Mouse (Mus musculus): ENCODE measurements around the gene Pjvk. TPM values are rescaled to one million over a fixed set of nuclear protein-coding genes. Genes with fewer than 3 reads are reported as not detected.

Gene Pjvk
- total RNA-seq, 1 experiment from 2014 or later: not detected

GRCm38 (mm10) chr2:76655444-76655843 is 7.2 kb downstream of the Pjvk start:
- no peak for ATAC-seq (replicated peaks in 1 of 2; ENCODE audit: insufficient read depth in 1 of 2, low FRiP score in 2 of 2, low TSS enrichment in 1 of 2, low read depth in 1 of 2, poor library complexity in 2 of 2, severe bottlenecking in 2 of 2)

GRCm38 (mm10) chr2:76655982-76656381 is 7.7 kb downstream of the Pjvk start:
- no peak; a peak in 1 of 4 replicates for ATAC-seq (replicated peaks in 1 of 2; ENCODE audit: insufficient read depth in 1 of 2, low FRiP score in 2 of 2, low TSS enrichment in 1 of 2, low read depth in 1 of 2, poor library complexity in 2 of 2, severe bottlenecking in 2 of 2)

- no peak; a peak in 1 of 4 replicates for ATAC-seq (replicated peaks in 1 of 2; ENCODE audit: insufficient read depth in 1 of 2, low FRiP score in 2 of 2, low TSS enrichment in 1 of 2, low read depth in 1 of 2, poor library complexity in 2 of 2, severe bottlenecking in 2 of 2)
Observed at GRCm38 (mm10) chr2:76658551-76658950, 10.3 kb downstream of the Pjvk start.

- ATAC-seq (replicated peaks in 1 of 2; ENCODE audit: insufficient read depth in 1 of 2, low FRiP score in 2 of 2, low TSS enrichment in 1 of 2, low read depth in 1 of 2, poor library complexity in 2 of 2, severe bottlenecking in 2 of 2): no peak
Observed at GRCm38 (mm10) chr2:76659419-76659818, 11.1 kb downstream of the Pjvk start.

- no peak for ATAC-seq (replicated peaks in 1 of 2; ENCODE audit: insufficient read depth in 1 of 2, low FRiP score in 2 of 2, low TSS enrichment in 1 of 2, low read depth in 1 of 2, poor library complexity in 2 of 2, severe bottlenecking in 2 of 2)
Observed at GRCm38 (mm10) chr2:76665531-76665930, 17.3 kb downstream of the Pjvk start.

- no peak for ATAC-seq (replicated peaks in 1 of 2; ENCODE audit: insufficient read depth in 1 of 2, low FRiP score in 2 of 2, low TSS enrichment in 1 of 2, low read depth in 1 of 2, poor library complexity in 2 of 2, severe bottlenecking in 2 of 2)
Observed at GRCm38 (mm10) chr2:76667200-76667599, 18.9 kb downstream of the Pjvk start.

- ATAC-seq (replicated peaks in 1 of 2; ENCODE audit: insufficient read depth in 1 of 2, low FRiP score in 2 of 2, low TSS enrichment in 1 of 2, low read depth in 1 of 2, poor library complexity in 2 of 2, severe bottlenecking in 2 of 2): no peak
Observed at GRCm38 (mm10) chr2:76671641-76672040, 23.4 kb downstream of the Pjvk start.

GRCm38 (mm10) chr2:76672134-76672745 is 24.0 kb downstream of the Pjvk start:
- ATAC-seq (replicated peaks in 1 of 2; ENCODE audit: insufficient read depth in 1 of 2, low FRiP score in 2 of 2, low TSS enrichment in 1 of 2, low read depth in 1 of 2, poor library complexity in 2 of 2, severe bottlenecking in 2 of 2): no peak

- peak; percentile 89 to 90 for ATAC-seq (replicated peaks in 1 of 2; ENCODE audit: insufficient read depth in 1 of 2, low FRiP score in 2 of 2, low TSS enrichment in 1 of 2, low read depth in 1 of 2, poor library complexity in 2 of 2, severe bottlenecking in 2 of 2)
Observed at GRCm38 (mm10) chr2:76672966-76673392, 24.7 kb downstream of the Pjvk start, which contains the start of gene Fkbp7. Gene Fkbp7 (minus strand): TSS chr2:76673116.

GRCm38 (mm10) chr2:76673472-76674081 is 25.3 kb downstream of the Pjvk start:
- peak; percentile 43 to 60; a peak in 3 of 4 replicates for ATAC-seq (replicated peaks in 1 of 2; ENCODE audit: insufficient read depth in 1 of 2, low FRiP score in 2 of 2, low TSS enrichment in 1 of 2, low read depth in 1 of 2, poor library complexity in 2 of 2, severe bottlenecking in 2 of 2)

GRCm38 (mm10) chr2:76674725-76675427 is 26.6 kb downstream of the Pjvk start, which contains the start of gene Plekha3:
Gene Plekha3 (plus strand): TSS chr2:76675281.
- ATAC-seq (replicated peaks in 1 of 2; ENCODE audit: insufficient read depth in 1 of 2, low FRiP score in 2 of 2, low TSS enrichment in 1 of 2, low read depth in 1 of 2, poor library complexity in 2 of 2, severe bottlenecking in 2 of 2): peak; percentile 13 to 48; a peak in 3 of 4 replicates

- ATAC-seq (replicated peaks in 1 of 2; ENCODE audit: insufficient read depth in 1 of 2, low FRiP score in 2 of 2, low TSS enrichment in 1 of 2, low read depth in 1 of 2, poor library complexity in 2 of 2, severe bottlenecking in 2 of 2): no peak
Observed at GRCm38 (mm10) chr2:76675451-76675850, 27.2 kb downstream of the Pjvk start.

- no peak for ATAC-seq (replicated peaks in 1 of 2; ENCODE audit: insufficient read depth in 1 of 2, low FRiP score in 2 of 2, low TSS enrichment in 1 of 2, low read depth in 1 of 2, poor library complexity in 2 of 2, severe bottlenecking in 2 of 2)
Observed at GRCm38 (mm10) chr2:76675949-76676348, 27.7 kb downstream of the Pjvk start.

- no peak for ATAC-seq (replicated peaks in 1 of 2; ENCODE audit: insufficient read depth in 1 of 2, low FRiP score in 2 of 2, low TSS enrichment in 1 of 2, low read depth in 1 of 2, poor library complexity in 2 of 2, severe bottlenecking in 2 of 2)
Observed at GRCm38 (mm10) chr2:76676401-76677226, 28.3 kb downstream of the Pjvk start.

GRCm38 (mm10) chr2:76682301-76682700 is 34.0 kb downstream of the Pjvk start:
- no peak for ATAC-seq (replicated peaks in 1 of 2; ENCODE audit: insufficient read depth in 1 of 2, low FRiP score in 2 of 2, low TSS enrichment in 1 of 2, low read depth in 1 of 2, poor library complexity in 2 of 2, severe bottlenecking in 2 of 2)

- ATAC-seq (replicated peaks in 1 of 2; ENCODE audit: insufficient read depth in 1 of 2, low FRiP score in 2 of 2, low TSS enrichment in 1 of 2, low read depth in 1 of 2, poor library complexity in 2 of 2, severe bottlenecking in 2 of 2): no peak
Observed at GRCm38 (mm10) chr2:76686986-76687385, 38.7 kb downstream of the Pjvk start.

- ATAC-seq (replicated peaks in 1 of 2; ENCODE audit: insufficient read depth in 1 of 2, low FRiP score in 2 of 2, low TSS enrichment in 1 of 2, low read depth in 1 of 2, poor library complexity in 2 of 2, severe bottlenecking in 2 of 2): no peak
Observed at GRCm38 (mm10) chr2:76687608-76688007, 39.3 kb downstream of the Pjvk start.
